Mouse (Mus musculus) fibroblast of lung, adult 2 months (primary cell): ENCODE results near the gene Fut7.

ENCODE experiments used
- DNase-seq: peaks from one replicate; pipeline ENCODE4 v3.0.0-alpha.2; 2011; ENCODE audit warnings: low read depth

Fut7 gene

GRCm38 (mm10) chr2:25460135-25460534 is 37.1 kb downstream of the Fut7 start:
- DNase-seq: no peak

GRCm38 (mm10) chr2:25460551-25461309 is 37.7 kb downstream of the Fut7 start, which contains the start of gene Paxx:
TSS of gene Paxx (minus strand) at chr2:25461094.
- DNase-seq: peak; percentile 93

GRCm38 (mm10) chr2:25461407-25461806 is 38.3 kb downstream of the Fut7 start:
- no peak for DNase-seq

GRCm38 (mm10) chr2:25463630-25464029 is 40.6 kb downstream of the Fut7 start:
- no peak for DNase-seq

- DNase-seq: no peak
These were observed 42.2 kb downstream of the Fut7 start for GRCm38 (mm10) chr2:25465256-25465655.

- DNase-seq: no peak
These were observed 43.0 kb downstream of the Fut7 start for GRCm38 (mm10) chr2:25465816-25466635.

- no peak for DNase-seq
These were observed 44.7 kb downstream of the Fut7 start for GRCm38 (mm10) chr2:25467606-25468303.

GRCm38 (mm10) chr2:25468962-25469915 is 46.2 kb downstream of the Fut7 start:
- no peak for DNase-seq

GRCm38 (mm10) chr2:25469969-25470368 is 46.9 kb downstream of the Fut7 start, which contains the start of gene Ptgds:
TSS of gene Ptgds (minus strand) at chr2:25470046.
- DNase-seq: no peak

- no peak for DNase-seq
These were observed 49.5 kb downstream of the Fut7 start for GRCm38 (mm10) chr2:25472550-25472949.
